Mouse (Mus musculus): Measurements from ENCODE around the gene Serinc5. TPM values are rescaled to one million over a fixed set of nuclear protein-coding genes. Genes with fewer than 3 reads are reported as not detected.
"Not testable (repeated sequence)": the region's sequence is repeated elsewhere in the genome, so short reads cannot be mapped to it uniquely, and the experiment has no call there.

The Serinc5 gene
- total RNA-seq (2022): 10 to 100 TPM; 64.2 to 73.9 (median 70.0) TPM

DNA sequence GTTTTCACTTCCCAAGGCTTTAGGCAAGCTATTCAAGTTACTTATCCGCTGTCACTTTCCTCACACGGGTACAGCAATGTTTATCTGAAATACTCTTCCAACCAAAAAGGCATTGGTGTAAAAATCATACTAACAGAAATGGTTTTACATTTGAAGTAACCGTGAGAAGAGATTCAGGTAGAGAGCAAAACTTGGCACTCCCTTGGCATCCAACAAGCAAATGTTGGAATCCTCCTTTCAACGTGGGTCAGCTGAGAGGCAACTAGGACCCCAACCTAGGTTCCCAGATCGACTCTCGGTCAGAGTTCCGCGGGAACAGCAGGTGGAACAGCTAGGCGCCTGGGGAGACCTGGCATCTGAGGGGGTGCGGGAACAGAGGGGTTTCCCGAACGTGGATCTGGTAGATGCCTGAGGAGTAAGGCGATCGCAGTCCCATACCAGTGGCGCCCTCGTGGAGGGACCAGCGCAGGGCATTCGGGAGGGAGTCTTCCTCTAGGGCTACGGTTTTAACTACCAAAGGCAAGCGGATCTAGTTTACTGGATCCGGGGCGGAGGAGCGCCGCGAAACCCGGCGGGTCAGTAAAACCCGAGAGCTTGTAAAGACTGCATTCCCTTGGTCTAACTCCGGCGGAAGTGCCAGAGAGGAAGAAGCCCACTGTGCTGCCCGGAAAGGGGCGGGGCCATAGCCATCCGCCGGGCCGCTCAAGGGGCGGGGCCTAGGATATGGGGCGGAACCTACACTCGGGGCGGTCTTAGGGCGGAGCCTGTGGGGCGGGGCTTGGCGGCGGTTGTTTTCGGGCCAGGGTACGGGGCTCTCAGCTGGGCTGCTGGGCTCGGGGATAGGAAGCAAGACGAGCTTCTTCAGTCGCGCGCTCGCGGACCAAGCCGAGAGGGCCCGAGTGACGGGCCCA is at the start of gene Serinc5:
Serinc5 (plus strand) TSS at position 781 of the 911 bp plus-strand sequence.
- DNase-seq (ENCODE audit: low spot score in 2 of 2): peak; percentile 93 to 95

DNA sequence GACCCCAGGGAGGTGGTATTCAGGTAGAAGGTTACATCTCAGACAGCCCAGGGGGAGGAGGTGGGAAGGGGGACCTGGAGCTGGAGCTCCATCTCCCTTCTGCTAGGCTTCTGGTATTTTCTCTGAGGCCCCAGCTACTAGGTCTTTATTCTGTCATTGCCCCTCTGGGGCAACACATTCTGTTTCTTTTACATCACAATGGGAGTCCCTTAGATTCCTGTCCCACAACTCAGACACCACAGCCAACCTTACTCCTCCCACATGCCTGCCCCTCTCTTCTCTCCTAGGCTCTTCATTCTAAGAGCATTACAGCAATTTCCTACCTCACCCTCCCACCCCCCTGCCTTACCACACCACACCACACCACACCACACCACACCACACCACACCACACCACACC is 34.8 kb upstream of the Serinc5 start, which contains the start of gene Spz1:
Spz1 (minus strand) TSS at position 101 of the 400 bp plus-strand sequence.
- no peak for DNase-seq (ENCODE audit: low spot score in 2 of 2)

GRCm38 (mm10) chr13:92576688-92577087 is 34.2 kb upstream of the Serinc5 start:
- no peak for DNase-seq (ENCODE audit: low spot score in 2 of 2)

- DNase-seq (ENCODE audit: low spot score in 2 of 2): no peak
Measured at GRCm38 (mm10) chr13:92578210-92578609, 32.7 kb upstream of the Serinc5 start.

GRCm38 (mm10) chr13:92580220-92581043 is 30.5 kb upstream of the Serinc5 start:
- peak; percentile 26 to 67 for DNase-seq (ENCODE audit: low spot score in 2 of 2)

DNA sequence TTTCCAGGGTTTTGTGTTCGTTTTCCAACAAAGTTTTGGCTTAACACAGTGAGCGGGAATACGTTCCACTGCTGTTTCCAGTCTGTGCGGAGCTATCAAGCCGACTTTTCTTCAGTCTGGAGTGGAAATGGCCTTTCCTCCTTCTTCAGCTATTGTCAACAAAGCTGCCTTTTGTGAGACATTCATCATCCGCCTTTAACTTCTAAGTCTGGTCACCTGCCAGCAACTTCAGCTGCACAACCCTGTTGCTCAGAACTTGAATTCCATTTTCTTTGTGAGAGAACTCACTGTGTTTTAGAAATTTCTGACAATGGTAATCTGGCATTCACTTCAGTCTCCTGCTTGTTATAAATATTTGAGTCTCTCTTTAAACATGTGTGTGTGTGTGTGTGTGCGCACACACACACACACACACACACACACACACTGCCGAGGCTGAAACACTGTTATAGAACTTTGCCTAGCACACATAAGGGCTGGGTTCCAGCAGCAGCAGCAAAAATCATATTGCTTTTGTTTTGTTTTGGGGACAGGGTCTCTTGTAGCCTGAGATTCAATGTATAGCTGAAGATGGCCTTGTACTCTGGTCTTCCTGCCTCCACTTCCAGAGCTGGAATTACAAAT is 26.7 kb upstream of the Serinc5 start:
- DNase-seq (ENCODE audit: low spot score in 2 of 2): no peak

GRCm38 (mm10) chr13:92588704-92589103 is 22.2 kb upstream of the Serinc5 start:
- no peak for DNase-seq (ENCODE audit: low spot score in 2 of 2)

DNA sequence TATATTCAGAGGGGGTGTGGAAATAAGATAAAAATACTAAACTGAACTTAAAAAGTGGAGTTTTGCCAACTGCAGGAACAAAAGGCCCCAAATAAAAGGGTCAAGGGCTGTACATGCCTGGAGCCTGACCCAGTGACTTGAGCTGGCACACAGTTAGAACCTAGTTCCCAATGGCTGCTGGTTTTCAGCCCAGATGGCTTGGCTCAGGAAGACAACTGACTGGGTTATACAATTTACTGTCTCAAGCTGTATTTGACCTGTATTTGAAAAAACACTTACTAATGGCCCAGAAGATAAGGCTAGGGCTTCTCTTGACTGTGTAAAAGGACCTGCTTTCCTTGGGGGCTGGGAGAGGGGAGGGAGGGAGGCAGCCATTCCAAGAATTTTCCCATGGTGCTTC is 21.6 kb upstream of the Serinc5 start:
- no peak for DNase-seq (ENCODE audit: low spot score in 2 of 2)

DNA sequence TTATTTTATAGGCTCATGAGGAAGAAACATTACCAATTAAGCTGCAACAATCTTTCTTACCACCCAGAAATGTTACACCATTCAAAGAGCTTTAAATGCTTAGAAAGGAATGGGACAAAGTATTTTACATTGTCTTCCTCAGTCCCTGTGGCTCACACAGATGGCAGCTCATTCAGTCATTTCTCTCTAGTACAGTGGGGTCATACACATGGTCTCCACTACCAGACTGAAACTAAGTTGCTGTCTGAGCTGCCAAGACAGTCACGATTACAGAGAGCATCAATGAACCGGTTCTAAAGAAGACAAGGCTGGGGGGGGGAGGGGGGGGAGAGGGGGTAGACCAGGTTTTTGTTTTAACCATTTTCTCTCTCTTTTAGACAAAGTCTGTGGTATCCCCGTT is 19.7 kb upstream of the Serinc5 start:
- no peak for DNase-seq (ENCODE audit: low spot score in 2 of 2)

GRCm38 (mm10) chr13:92592268-92592785 is 18.6 kb upstream of the Serinc5 start:
- DNase-seq (ENCODE audit: low spot score in 2 of 2): no peak

DNA sequence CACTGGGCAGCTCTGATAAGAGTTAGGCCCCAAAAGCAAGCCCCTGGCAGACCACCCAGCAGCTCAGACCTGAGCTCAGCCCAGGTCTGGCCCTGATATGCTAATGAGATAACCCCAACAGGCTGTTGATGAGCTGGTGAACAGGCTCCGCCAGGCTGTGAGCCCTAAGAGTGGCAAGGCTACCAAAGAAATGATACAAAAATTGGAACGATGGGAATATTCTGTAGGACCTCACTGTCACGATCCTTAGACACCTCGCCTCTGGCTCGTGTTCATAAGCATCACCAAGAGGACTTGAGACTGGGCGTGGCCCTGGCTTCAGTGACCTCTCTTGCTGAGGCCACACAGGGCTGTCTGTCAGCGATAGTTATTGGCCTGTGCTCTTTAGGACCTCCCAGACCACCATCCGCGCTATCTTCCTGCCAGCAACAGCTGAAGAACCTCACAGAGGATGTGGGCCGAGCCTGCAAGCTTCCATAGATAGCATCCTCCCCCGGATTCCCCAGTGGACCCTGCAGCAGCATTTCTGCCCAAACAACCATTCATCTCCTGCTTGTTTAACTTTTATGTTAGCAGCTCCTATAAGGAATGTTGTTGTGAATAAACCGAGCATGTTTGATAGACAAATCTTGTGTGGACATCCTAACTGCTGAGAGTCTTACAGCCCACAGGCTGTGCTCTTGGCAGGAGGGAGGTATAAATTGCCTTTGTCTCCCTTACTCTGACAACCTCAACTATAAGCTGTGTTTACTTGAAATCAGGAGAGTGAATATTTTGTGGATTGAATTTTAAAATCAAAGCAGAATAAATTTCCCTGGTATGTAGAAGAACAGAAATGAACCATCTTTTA is 17.9 kb upstream of the Serinc5 start:
- no peak for DNase-seq (ENCODE audit: low spot score in 2 of 2)

GRCm38 (mm10) chr13:92593731-92594396 is 17.0 kb upstream of the Serinc5 start:
- no peak for DNase-seq (ENCODE audit: low spot score in 2 of 2)

- no peak for DNase-seq (ENCODE audit: low spot score in 2 of 2)
Measured at GRCm38 (mm10) chr13:92594481-92594880, 16.4 kb upstream of the Serinc5 start.

DNA sequence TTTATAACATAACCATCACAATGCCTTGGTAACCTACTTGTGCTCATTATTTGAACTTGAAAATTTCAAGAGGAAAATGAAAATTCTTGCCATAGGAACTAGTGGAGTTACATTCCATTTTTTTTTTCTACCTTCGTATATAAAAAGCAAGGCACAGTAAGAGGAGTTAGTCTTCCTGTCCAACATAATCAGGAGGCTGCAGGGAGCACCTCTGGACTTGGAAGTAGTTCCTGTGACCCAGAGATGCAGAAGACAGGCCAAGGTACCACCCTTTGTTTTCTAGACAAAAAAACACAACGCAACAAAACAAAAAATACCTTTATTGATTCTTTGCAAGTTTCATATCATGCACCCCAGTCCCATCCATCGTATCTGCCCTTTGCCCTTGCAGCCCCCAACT is 16.0 kb upstream of the Serinc5 start:
- no peak for DNase-seq (ENCODE audit: low spot score in 2 of 2)

DNA sequence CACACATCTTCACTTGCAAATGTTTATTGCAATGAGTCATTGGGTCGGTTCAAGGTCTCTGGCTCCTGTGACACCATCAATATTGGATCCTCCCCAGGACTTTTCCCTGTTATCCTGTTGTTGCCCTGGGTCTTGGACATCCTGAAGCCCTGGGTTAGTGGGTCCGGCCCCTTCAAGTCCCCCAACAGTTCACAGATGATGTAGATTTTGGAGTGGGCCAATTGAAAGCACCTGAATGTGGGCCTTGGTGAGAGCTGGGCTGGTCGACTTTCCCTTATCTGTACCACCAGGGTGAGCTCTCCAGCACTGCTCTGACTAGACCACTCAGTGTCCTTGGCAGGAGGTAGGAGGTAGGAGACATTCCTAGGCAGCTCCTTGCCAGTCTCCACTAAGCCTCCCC is 15.5 kb upstream of the Serinc5 start:
- DNase-seq (ENCODE audit: low spot score in 2 of 2): no peak

DNA sequence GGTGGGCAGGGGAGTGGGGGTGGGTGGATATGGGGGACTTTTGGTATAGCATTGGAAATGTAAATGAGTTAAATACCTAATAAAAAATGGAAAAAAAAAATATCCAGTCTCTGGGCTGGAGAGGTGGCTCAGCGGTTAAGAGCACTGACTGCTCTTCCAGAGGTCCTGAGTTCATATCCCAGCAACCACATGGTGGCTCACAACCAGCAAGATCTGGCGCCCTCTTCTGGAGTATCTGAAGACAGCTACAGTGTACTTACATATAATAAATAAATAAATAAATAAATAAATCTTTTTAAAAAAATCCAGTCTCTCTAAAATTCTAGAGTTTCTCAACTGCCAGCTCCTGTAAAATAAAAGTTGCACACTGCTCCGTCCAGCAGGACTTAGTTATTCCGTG is 5.6 kb upstream of the Serinc5 start:
- DNase-seq (ENCODE audit: low spot score in 2 of 2): not testable (repeated sequence)

- no peak for DNase-seq (ENCODE audit: low spot score in 2 of 2)
Measured at GRCm38 (mm10) chr13:92609486-92610310, 1.2 kb upstream of the Serinc5 start.

DNA sequence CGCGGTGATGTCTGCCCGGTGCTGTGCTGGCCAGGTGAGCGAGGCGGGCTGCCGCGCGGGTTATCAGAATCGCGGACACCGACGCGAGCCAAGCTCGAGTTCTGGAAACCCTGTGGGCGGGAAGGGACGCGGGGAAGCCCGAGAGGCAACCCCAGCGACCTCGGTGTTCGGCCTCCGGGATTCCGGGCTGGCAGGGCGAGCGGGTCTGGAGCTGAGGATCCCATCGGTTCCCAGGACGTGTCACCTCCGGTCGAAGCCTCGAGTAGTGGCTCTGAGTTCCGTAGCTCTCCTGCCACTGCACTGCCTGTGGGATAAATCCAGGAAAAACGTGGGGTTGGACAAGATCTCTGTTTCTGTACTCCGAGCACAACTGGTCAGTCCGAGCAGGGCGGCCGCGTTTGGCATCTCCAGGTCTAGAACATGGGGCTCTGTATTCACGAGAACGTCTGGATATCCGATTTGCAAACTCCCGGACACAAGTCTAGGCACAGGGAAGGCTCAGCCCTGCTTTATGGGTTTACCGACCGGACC is 428 bp downstream of the Serinc5 start:
- DNase-seq (ENCODE audit: low spot score in 2 of 2): peak; percentile 37

DNA sequence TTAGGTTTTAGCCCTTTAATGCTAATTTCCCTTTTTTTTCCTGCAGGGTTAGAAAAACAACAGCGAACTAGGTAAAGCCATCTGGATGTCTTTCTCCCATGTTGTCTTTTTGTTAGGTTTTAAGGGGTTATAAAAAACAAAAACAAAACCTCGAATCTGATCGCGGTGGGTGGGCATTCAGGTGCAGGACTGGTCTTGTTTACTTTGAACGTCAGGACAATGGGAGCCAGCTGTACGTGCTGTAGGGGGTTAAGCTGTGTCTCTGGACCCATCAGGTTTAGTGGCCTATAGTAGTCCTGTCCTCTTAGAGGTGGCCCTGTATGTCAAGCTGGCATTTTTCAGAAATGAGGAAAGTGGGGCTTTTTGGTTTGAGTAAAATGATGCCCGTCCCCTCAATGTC is 1.0 kb downstream of the Serinc5 start:
- DNase-seq (ENCODE audit: low spot score in 2 of 2): no peak

All from layer of hippocampus, adult 8-10 months (tissue).